In the genomic region with DNA sequence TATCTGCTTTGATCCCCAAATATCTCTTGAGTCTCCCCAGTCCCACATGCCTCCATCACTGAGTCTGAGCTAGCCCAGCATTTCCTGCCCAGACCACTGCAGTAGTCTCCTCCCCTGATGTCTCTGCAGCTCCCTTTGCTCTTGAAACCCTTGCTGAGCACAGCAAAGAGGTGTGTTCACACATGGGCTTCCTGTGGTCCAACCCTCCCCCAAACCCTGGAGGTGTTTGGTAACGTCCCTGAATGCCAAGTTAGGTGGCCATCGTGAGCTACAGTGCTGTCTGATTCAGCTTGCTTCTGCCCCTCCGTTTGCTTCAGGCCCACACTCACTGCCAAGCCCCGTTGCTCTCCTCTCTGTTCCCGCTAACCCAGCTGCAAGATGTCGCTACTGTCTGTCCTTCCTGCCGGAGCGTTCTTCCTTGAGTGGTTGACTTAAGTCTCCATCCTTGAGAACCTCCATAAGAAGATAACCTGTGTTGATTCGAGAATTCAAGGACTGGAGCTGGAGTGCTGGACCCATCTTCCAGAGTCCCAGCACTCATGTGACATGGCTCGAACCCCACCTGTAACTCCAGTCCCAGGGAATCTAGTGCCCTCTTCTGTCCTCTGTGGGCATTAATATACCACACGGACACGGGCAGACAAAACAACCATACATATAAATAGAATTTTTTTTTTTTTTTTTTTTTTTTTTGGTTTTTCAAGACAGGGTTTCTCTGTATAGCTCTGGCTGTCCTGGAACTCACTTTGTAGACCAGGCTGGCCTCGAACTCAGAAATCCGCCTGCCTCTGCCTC, we compare ENCODE assay signal across 18 mouse cellular contexts. TPM values are rescaled to one million over a fixed set of nuclear protein-coding genes. Genes with fewer than 3 reads are reported as not detected.
DNase-seq lines count a peak whose midpoint lies in the region; ATAC-seq and TF ChIP-seq lines count a peak whose summit lies in the region.
"Had no signal": no experiment of that assay in that cellular context is flagged by ENCODE, and none has a peak within 500 bp of the region (broad histone marks: within the 10 kb centered on the region; RNA-seq: fewer than 3 reads in every experiment).

No protein-coding gene starts in this region.

- ATAC-seq in forebrain, postnatal 0 days, result no peak
- peak; percentile 32 for ATAC-seq in monocyte, adult 5-6 weeks (replicated peaks; ENCODE audit: insufficient number of reproducible peaks, low FRiP score, low TSS enrichment, poor library complexity, severe bottlenecking)
- no peak for ATAC-seq in hindbrain, postnatal 0 days
- ATAC-seq in megakaryocyte-erythroid progenitor cell, adult 5-6 weeks (replicated peaks; ENCODE audit: low FRiP score, low TSS enrichment, poor library complexity, severe bottlenecking), result no peak
- ATAC-seq: hindbrain, embryonic 16.5 days; Patski had no signal

- peaks cover 7% of the 10 kb centered on the region; the same call in 1 of the 2 replicates for H3K36me3 ChIP-seq in forebrain, embryonic 10.5 days (replicated peaks)
- no peaks in the 10 kb centered on the region; the same call in 1 of the 2 replicates for H3K36me3 ChIP-seq in forebrain, postnatal 0 days (ENCODE audit: insufficient read depth)
- no peaks in the 10 kb centered on the region for H3K36me3 ChIP-seq in hindbrain, postnatal 0 days (ENCODE audit: insufficient read depth, low read length)

- no peak overlapping the region for H3K4me2 ChIP-seq in forebrain, postnatal 0 days (ENCODE audit: low read depth)
- no peak overlapping the region for H3K4me2 ChIP-seq in hindbrain, postnatal 0 days (ENCODE audit: low read depth, low read length)
- H3K4me2 ChIP-seq: limb, embryonic 15.5 days had no signal

- DNase-seq in forebrain, embryonic 10.5 days (ENCODE audit: extremely low spot score, low spot score), result no peak
- DNase-seq in forebrain, postnatal 0 days, result no peak
- DNase-seq in 416B (ENCODE audit: low read depth), result peak; percentile 53
- DNase-seq in T-cell, adult 2 months (ENCODE audit: low spot score), result peak; percentile 75
- DNase-seq in hindbrain, postnatal 0 days (ENCODE audit: low spot score), result no peak
- no peak for DNase-seq in frontal cortex, postnatal 14 days (ENCODE audit: low spot score in 2 of 2)
- DNase-seq: adrenal gland, postnatal 10 days; cerebellum, postnatal 25 days; heart, postnatal 10 days; kidney, postnatal 10 days; layer of hippocampus, postnatal 36 days; lung, postnatal 4 days; right cerebral cortex, adult 18-20 months had no signal

- H3K27ac ChIP-seq in forebrain, embryonic 10.5 days, result peak overlapping the region; percentile 32; the same call in 1 of the 2 replicates
- no peak overlapping the region for H3K27ac ChIP-seq in forebrain, postnatal 0 days (ENCODE audit: low read depth, low read length)
- no peak overlapping the region for H3K27ac ChIP-seq in hindbrain, postnatal 0 days
- H3K27ac ChIP-seq: limb, embryonic 15.5 days had no signal

- H3K27me3 ChIP-seq in forebrain, embryonic 10.5 days (ENCODE audit: poor library complexity, severe bottlenecking), result no peaks in the 10 kb centered on the region
- H3K27me3 ChIP-seq in forebrain, postnatal 0 days (ENCODE audit: insufficient read depth, low read length), result no peaks in the 10 kb centered on the region
- H3K27me3 ChIP-seq in hindbrain, postnatal 0 days (ENCODE audit: insufficient read depth, low read length), result no peaks in the 10 kb centered on the region
- H3K27me3 ChIP-seq: limb, embryonic 15.5 days; Patski had no signal

- TF ChIP-seq CTCF in forebrain, postnatal 0 days (IDR thresholded peaks at IDR 0.05; ENCODE audit: low read depth), result no peak
- no peak for TF ChIP-seq CTCF in hindbrain, postnatal 0 days (IDR thresholded peaks at IDR 0.05; ENCODE audit: low read depth)

- no peaks in the 10 kb centered on the region for H3K9me3 ChIP-seq in forebrain, embryonic 10.5 days
- H3K9me3 ChIP-seq in forebrain, postnatal 0 days (ENCODE audit: low read length), result no peaks in the 10 kb centered on the region
- H3K9me3 ChIP-seq in hindbrain, postnatal 0 days (ENCODE audit: low read length), result no peaks in the 10 kb centered on the region
- H3K9me3 ChIP-seq: limb, embryonic 15.5 days had no signal

- no peak overlapping the region for H3K9ac ChIP-seq in forebrain, postnatal 0 days
- no peak overlapping the region for H3K9ac ChIP-seq in hindbrain, postnatal 0 days (replicated peaks; ENCODE audit: low read length)
- H3K9ac ChIP-seq: limb, embryonic 15.5 days had no signal

- no peak overlapping the region for H3K4me3 ChIP-seq in forebrain, embryonic 10.5 days
- H3K4me3 ChIP-seq in forebrain, postnatal 0 days (ENCODE audit: low read depth, low read length), result no peak overlapping the region
- no peak overlapping the region for H3K4me3 ChIP-seq in hindbrain, postnatal 0 days (ENCODE audit: low read length)
- H3K4me3 ChIP-seq: limb, embryonic 15.5 days had no signal

- H3K4me1 ChIP-seq in forebrain, embryonic 10.5 days, result peaks cover 43% of the 10 kb centered on the region
- no peaks in the 10 kb centered on the region; the same call in 1 of the 2 replicates for H3K4me1 ChIP-seq in forebrain, postnatal 0 days (ENCODE audit: insufficient read depth)
- no peaks in the 10 kb centered on the region for H3K4me1 ChIP-seq in hindbrain, postnatal 0 days (ENCODE audit: insufficient read depth, low read length)

- WGBS in forebrain, embryonic 10.5 days, result 85% methylated on average over 14 of the region's 14 CpGs
- WGBS in forebrain, postnatal 0 days, result 86% methylated on average over 13 of the region's 14 CpGs
- 84% methylated on average over 13 of the region's 14 CpGs for WGBS in hindbrain, postnatal 0 days

RNA-seq across cellular contexts. Expression of a gene that starts 3.8 kb away (rescaled TPM):
- polyA plus RNA-seq in forebrain, embryonic 10.5 days (2016; fragmentation: Nextera tagmentation; extraction: Ambion mirVana), result 3.4 and 3.8 TPM in 2 replicates
- total RNA-seq in forebrain, postnatal 0 days (2014; rRNA removed), result 2.1 and 2.2 TPM in 2 replicates
- polyA plus RNA-seq in forebrain, postnatal 0 days (2015; fragmentation: Nextera tagmentation; extraction: Ambion mirVana), result 1.6 TPM in 2 replicates
- 57.3 to 157 TPM (median 67.9 TPM) in 3 replicates for total RNA-seq in monocyte, adult 5-6 weeks (2017)
- total RNA-seq in hindbrain, postnatal 0 days (2014; rRNA removed), result 1.2 TPM in 2 replicates
- 1.4 and 2.0 TPM in 2 replicates for polyA plus RNA-seq in hindbrain, postnatal 0 days (2015; fragmentation: Nextera tagmentation; extraction: Ambion mirVana)
- total RNA-seq in megakaryocyte-erythroid progenitor cell, adult 5-6 weeks (2014; fragmentation: Nextera tagmentation), result 21.5 and 26.4 TPM in 2 replicates
- total RNA-seq in megakaryocyte-erythroid progenitor cell, adult 5-6 weeks (2017), result 17.9 and 24.5 TPM in 2 replicates

RNA-seq across cellular contexts. Expression of a gene that starts 15.8 kb away (rescaled TPM):
- polyA plus RNA-seq in forebrain, embryonic 10.5 days (2016; fragmentation: Nextera tagmentation; extraction: Ambion mirVana), result 325 and 336 TPM in 2 replicates
- 261 and 264 TPM in 2 replicates for total RNA-seq in forebrain, postnatal 0 days (2014; rRNA removed)
- 172 TPM in 2 replicates for polyA plus RNA-seq in forebrain, postnatal 0 days (2015; fragmentation: Nextera tagmentation; extraction: Ambion mirVana)
- total RNA-seq in monocyte, adult 5-6 weeks (2017), result 279 to 373 TPM (median 301 TPM) in 3 replicates
- total RNA-seq in hindbrain, postnatal 0 days (2014; rRNA removed), result 233 and 275 TPM in 2 replicates
- 179 and 191 TPM in 2 replicates for polyA plus RNA-seq in hindbrain, postnatal 0 days (2015; fragmentation: Nextera tagmentation; extraction: Ambion mirVana)
- total RNA-seq in megakaryocyte-erythroid progenitor cell, adult 5-6 weeks (2014; fragmentation: Nextera tagmentation), result 437 and 487 TPM in 2 replicates
- total RNA-seq in megakaryocyte-erythroid progenitor cell, adult 5-6 weeks (2017), result 350 and 619 TPM in 2 replicates

RNA-seq across cellular contexts. Expression of a gene that starts 25.3 kb away (rescaled TPM):
- polyA plus RNA-seq in forebrain, embryonic 10.5 days (2016; fragmentation: Nextera tagmentation; extraction: Ambion mirVana), result 56.6 and 57.6 TPM in 2 replicates
- total RNA-seq in forebrain, postnatal 0 days (2014; rRNA removed), result 18.0 and 19.2 TPM in 2 replicates
- polyA plus RNA-seq in forebrain, postnatal 0 days (2015; fragmentation: Nextera tagmentation; extraction: Ambion mirVana), result 59.8 and 75.4 TPM in 2 replicates
- total RNA-seq in monocyte, adult 5-6 weeks (2017), result 25.0 to 46.0 TPM (median 30.1 TPM) in 3 replicates
- 18.2 and 22.7 TPM in 2 replicates for total RNA-seq in hindbrain, postnatal 0 days (2014; rRNA removed)
- polyA plus RNA-seq in hindbrain, postnatal 0 days (2015; fragmentation: Nextera tagmentation; extraction: Ambion mirVana), result 59.7 and 67.9 TPM in 2 replicates
- total RNA-seq in megakaryocyte-erythroid progenitor cell, adult 5-6 weeks (2014; fragmentation: Nextera tagmentation), result 34.3 and 39.7 TPM in 2 replicates
- total RNA-seq in megakaryocyte-erythroid progenitor cell, adult 5-6 weeks (2017), result 10.3 and 12.8 TPM in 2 replicates

RNA-seq across cellular contexts. Expression of a gene that starts 26.1 kb away (rescaled TPM):
- polyA plus RNA-seq in forebrain, embryonic 10.5 days (2016; fragmentation: Nextera tagmentation; extraction: Ambion mirVana), result 60.8 and 63.5 TPM in 2 replicates
- 49.6 and 58.1 TPM in 2 replicates for total RNA-seq in forebrain, postnatal 0 days (2014; rRNA removed)
- polyA plus RNA-seq in forebrain, postnatal 0 days (2015; fragmentation: Nextera tagmentation; extraction: Ambion mirVana), result 105 and 106 TPM in 2 replicates
- total RNA-seq in monocyte, adult 5-6 weeks (2017), result 32.9 to 55.7 TPM (median 54.2 TPM) in 3 replicates
- total RNA-seq in hindbrain, postnatal 0 days (2014; rRNA removed), result 92.6 and 95.5 TPM in 2 replicates
- 147 and 160 TPM in 2 replicates for polyA plus RNA-seq in hindbrain, postnatal 0 days (2015; fragmentation: Nextera tagmentation; extraction: Ambion mirVana)
- 85.8 and 107 TPM in 2 replicates for total RNA-seq in megakaryocyte-erythroid progenitor cell, adult 5-6 weeks (2014; fragmentation: Nextera tagmentation)
- total RNA-seq in megakaryocyte-erythroid progenitor cell, adult 5-6 weeks (2017), result 41.4 and 49.7 TPM in 2 replicates

RNA-seq across cellular contexts. Expression of a gene that starts 32.4 kb away (rescaled TPM):
- polyA plus RNA-seq in forebrain, embryonic 10.5 days (2016; fragmentation: Nextera tagmentation; extraction: Ambion mirVana), result 68.5 and 72.0 TPM in 2 replicates
- total RNA-seq in forebrain, postnatal 0 days (2014; rRNA removed), result 79.6 and 88.3 TPM in 2 replicates
- 101 and 110 TPM in 2 replicates for polyA plus RNA-seq in forebrain, postnatal 0 days (2015; fragmentation: Nextera tagmentation; extraction: Ambion mirVana)
- total RNA-seq in monocyte, adult 5-6 weeks (2017), result 48.7 to 61.1 TPM (median 56.4 TPM) in 3 replicates
- 95.5 and 131 TPM in 2 replicates for total RNA-seq in hindbrain, postnatal 0 days (2014; rRNA removed)
- 122 and 127 TPM in 2 replicates for polyA plus RNA-seq in hindbrain, postnatal 0 days (2015; fragmentation: Nextera tagmentation; extraction: Ambion mirVana)
- total RNA-seq in megakaryocyte-erythroid progenitor cell, adult 5-6 weeks (2014; fragmentation: Nextera tagmentation), result 119 and 130 TPM in 2 replicates
- 85.5 and 95.0 TPM in 2 replicates for total RNA-seq in megakaryocyte-erythroid progenitor cell, adult 5-6 weeks (2017)

Comparison
In these comparisons a context has a peak if more than half of its experiments do, and no peak if none do; other contexts are left out.
1. DNase-seq: peak in 416B (single experiment) and T-cell, adult 2 months (single experiment); none in forebrain, embryonic 10.5 days (single experiment), forebrain, postnatal 0 days (single experiment), hindbrain, postnatal 0 days (single experiment) and frontal cortex, postnatal 14 days (0 of 2).